Mouse (Mus musculus) thymus, postnatal 4 days (tissue): ENCODE measurements around the gene Rb1.

Source experiments
- DNase-seq: peaks from one replicate; pipeline ENCODE4 v3.0.0; 2021

Rb1 gene

DNA sequence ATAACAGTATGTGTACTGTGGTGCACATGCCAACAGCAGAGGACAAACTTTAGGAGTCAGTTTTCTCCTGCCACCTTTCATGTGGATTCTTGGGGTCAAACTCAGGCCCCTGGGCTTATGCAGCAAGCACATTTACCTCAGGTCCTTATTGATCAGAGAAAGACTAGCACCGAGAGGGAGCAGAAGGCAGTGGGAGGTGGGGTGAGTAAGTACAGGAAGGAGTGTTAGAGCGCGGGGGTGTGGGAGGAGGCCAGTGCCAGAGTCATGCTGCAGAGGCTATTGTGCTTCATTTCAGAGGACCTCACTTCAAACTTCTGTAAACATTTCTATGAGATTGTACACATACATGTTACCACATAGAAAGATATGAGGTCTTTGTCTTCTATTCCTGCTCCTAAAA lies 124.2 kb downstream of the Rb1 start:
- no peak for DNase-seq

- no peak for DNase-seq
These were observed 126.6 kb downstream of the Rb1 start for GRCm38 (mm10) chr14:73199058-73199457.

- DNase-seq: no peak
These were observed 138.7 kb downstream of the Rb1 start for GRCm38 (mm10) chr14:73186875-73187274.

GRCm38 (mm10) chr14:73181144-73181543 lies 144.5 kb downstream of the Rb1 start:
- no peak for DNase-seq

DNA sequence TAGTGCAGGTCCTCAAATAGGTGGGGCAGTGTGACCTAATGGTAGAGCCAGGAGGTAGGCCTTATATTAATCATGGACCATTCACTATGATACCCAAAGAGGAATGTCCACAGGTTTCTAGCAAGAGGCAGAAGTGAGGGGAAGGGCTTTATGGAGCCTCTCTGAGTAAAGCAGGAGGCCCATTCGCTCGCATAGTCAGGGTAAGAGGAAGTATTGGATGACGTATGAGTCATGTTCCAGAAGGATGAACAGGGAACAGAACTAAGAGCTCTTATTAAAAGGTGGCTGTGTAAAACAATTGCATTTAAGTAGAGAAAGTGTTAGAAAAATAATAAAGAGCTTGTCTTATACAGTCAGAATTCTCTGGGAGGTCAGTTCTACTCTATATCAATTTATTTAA lies 145.0 kb downstream of the Rb1 start:
- no peak for DNase-seq

- no peak for DNase-seq
These were observed 146.4 kb downstream of the Rb1 start for GRCm38 (mm10) chr14:73179221-73179681.

DNA sequence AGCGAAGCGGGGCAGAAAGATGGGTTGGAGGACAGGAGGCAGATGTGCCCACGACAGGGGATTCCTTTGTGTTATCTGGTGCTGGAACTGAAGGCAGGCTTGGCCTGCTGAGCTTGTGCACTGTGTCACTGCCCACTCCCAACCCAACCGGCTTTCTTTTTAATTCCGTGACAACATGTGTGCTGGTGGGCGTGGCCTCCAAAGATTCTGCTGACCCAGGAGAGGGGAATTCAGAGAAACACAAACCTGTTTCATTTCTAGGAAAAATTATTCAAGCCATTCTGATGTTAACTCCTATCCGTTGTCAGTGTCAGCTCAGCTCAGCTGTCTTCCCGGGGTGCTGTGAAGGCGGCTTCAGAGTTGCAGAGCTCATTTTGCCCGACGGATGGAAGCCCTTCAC lies 147.7 kb downstream of the Rb1 start:
- DNase-seq: no peak

GRCm38 (mm10) chr14:73176266-73176665 lies 149.4 kb downstream of the Rb1 start:
- no peak for DNase-seq

- peak; percentile 22 for DNase-seq
These were observed 149.8 kb downstream of the Rb1 start for GRCm38 (mm10) chr14:73175814-73176213.

- DNase-seq: no peak
These were observed 150.6 kb downstream of the Rb1 start for GRCm38 (mm10) chr14:73175031-73175430.

- no peak for DNase-seq
These were observed 151.3 kb downstream of the Rb1 start for GRCm38 (mm10) chr14:73174091-73174995.

GRCm38 (mm10) chr14:73173662-73174061 lies 152.0 kb downstream of the Rb1 start:
- no peak for DNase-seq

DNA sequence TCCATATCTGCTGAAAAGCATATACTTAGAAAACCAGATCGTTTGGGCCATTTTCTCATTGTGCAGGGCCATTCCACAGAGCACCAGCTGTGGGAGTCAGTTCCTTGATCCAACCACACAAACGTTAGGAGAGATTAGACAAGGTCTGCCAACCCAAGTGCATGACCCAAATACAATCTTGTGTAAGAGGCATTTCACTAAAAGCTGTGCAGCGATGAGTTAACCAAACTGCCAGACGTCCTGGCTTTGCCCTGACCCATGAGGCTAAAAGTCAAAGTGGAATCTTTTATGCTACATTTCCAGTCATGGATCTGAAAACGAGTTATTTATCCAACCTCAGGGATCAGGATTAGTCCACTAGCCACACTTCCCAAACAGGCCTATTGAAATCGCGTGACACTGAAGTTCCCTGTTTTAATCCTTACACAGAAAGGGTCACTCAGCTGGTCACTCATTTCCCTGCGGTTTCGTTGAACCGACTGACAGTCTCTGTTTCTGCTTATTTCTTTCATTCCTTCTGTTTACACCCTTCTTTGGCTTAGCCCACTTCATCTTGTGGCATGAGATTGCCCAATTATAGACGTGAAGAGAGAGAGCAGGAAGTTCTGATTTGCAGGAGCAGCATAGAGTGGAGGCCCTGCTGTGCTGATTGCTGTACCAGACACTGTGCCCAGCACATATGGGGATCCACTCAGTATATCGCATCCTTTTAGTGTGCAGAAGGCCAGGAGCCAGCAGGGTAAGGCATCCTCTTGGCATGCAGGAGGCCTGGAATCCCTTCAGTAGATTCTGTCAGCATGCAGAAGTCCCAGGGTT lies 153.2 kb downstream of the Rb1 start:
- no peak for DNase-seq

- DNase-seq: no peak
These were observed 155.4 kb downstream of the Rb1 start for GRCm38 (mm10) chr14:73169926-73170844.

- no peak for DNase-seq
These were observed 157.0 kb downstream of the Rb1 start for GRCm38 (mm10) chr14:73168605-73169004.

DNA sequence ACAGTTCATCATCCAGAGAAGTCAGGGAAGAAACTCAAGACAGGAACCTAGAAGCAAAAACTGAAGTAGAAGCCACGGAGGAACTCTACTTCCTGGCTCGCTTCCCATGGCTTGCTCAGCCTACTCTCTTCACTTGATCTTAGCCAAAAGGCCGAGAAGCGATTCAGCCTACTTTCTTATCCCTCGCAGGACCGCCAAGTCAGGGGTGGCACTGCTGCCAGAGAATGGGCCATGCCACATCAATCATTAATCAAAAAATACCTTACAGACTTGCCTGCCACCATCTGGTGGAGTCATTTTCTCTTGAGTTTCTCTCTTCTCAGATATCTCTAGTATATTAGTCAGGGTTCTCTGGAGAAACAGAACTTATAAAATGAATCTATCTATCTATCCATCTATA lies 160.5 kb downstream of the Rb1 start:
- no peak for DNase-seq

DNA sequence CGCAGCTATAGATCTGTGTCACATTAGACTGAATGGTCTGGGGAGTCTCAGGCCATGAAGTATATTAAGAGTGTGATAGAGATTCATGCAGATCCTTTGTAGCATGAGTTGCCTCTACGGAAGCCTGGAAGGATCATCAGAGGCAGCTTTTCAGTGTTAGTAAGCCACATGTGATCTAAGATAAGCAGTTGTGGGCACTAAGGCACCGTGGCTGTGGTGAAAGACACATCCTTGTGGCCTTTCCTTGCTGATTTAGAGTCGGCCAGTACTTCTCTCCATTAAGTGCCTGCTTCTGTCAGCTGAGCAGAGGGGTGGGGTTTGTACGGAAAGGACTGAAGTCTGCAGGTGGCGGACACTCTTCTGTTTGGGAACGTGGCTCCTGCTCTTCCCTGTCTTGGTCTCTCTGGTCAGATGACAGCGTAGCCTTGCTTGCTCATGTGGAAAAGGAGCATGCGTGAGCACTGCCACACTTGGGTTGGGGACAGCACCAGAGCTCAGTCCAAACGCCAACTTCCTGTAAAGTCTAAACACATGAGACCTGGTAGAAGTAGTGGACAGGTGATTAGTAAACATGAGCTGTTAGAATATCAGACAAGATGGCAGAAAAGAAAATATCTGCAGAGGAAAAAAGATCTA lies 162.1 kb downstream of the Rb1 start:
- no peak for DNase-seq

GRCm38 (mm10) chr14:73162192-73162800 lies 163.3 kb downstream of the Rb1 start:
- DNase-seq: no peak

- no peak for DNase-seq
These were observed 164.3 kb downstream of the Rb1 start for GRCm38 (mm10) chr14:73161303-73161702.

DNA sequence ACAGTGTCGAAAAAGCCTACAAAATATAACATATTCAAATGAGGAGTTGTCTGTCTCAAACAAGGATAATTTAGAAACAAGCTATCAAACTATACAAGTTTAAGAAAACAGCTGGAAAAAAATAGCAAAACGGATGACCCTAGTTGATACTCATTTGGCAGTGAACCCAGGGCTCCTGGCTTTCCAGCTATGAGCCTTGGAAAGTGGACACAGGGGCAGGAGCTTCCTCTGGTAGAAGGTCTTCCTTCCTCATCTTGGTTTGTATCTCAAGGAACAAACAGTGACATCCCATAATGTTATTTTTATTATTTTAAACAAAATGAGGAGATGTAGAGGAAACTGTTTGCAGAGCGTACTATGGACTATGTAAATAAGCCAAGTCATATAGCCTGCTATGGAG lies 177.5 kb downstream of the Rb1 start:
- no peak for DNase-seq

DNA sequence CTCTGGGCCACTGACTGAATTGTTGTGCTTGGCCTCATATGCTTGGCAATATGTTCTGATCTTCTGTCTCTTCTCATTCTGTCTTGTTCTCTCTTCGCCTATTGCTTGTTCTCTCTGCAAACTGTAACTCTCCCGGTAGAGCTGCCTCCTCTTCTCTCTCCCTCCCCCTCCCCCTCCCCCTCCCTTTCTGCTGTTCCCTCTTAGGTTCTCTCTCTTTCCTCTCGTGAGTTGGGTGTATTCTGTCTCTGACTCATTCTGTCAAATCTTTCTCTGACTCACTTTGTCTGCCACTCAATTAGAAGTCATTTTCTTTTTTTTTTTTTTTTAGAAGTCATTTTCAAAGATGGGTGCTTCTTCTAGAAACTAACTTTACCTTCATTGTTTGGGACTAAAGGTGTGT lies 178.9 kb downstream of the Rb1 start:
- DNase-seq: no peak

DNA sequence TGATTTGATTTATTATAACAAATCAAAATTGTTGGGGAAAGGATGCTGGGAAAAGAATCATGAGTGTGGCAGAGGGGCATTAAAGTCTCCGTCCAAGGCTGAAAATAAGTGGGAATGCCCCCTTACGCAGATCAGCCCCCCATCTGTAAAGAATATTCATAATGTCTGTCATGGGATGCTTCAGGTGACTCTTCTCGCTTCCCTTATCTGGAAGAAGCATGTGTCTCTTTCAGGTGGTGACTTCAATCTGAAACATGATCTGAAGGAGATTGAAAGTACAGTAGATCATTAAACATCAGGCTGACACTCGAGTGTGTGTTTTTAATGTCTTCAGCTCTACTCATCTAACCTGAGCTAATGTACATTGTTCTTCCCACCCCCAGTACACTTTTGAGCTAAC lies 180.1 kb downstream of the Rb1 start:
- no peak for DNase-seq
